Mouse (Mus musculus) cerebellum, adult 2 months (tissue): ENCODE measurements around the gene Rasgrf2.

ENCODE experiments used
- CTCF ChIP-seq: fragments of 200-500 bp; IDR thresholded peaks from 2 replicates; pipeline ENCODE4 v1.5.1; 2011; ENCODE audit warnings: low read depth, mild to moderate bottlenecking, control low read depth, low read length, moderate library complexity, borderline replicate concordance; ENCODE audit not compliant: insufficient read depth
- POLR2A ChIP-seq: fragments of 200-500 bp; IDR thresholded peaks from 2 replicates; pipeline ENCODE4 v1.6.1; 2011; ENCODE audit warnings: low read length, control low read depth, borderline replicate concordance; ENCODE audit not compliant: insufficient read depth

DNA sequence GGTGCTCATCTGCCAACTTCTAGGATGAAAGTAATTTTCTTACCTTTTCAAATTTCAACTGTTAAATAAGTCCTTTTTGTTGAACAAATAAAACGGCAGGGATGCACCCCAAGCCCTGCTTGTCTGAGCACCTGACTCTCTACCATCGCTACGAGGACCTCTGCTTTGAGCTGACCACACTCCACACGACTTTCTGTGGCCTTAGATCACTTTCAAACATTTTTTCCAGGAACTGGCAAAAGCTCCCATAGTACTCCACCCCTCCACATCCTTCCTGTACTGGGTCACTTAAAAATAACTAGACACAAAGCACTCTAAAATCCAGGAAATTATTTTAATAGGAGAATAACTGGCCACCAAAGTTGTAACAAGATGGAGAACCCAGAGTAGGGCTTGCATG lies 23.2 kb downstream of the Rasgrf2 start:
- TF ChIP-seq CTCF (no peak), POLR2A (no peak)
